Mouse (Mus musculus) lung, postnatal 0 days (tissue): ENCODE measurements around the gene Ankrd65.
A peak's percentile ranks its signal among the peaks of the same experiment; 100 is the strongest.

Experiments
- CTCF ChIP-seq: IDR thresholded peaks from 2 replicates; pipeline ENCODE4 v1.5.1; 2016; ENCODE audit warnings: antibody characterized with exemption, mild to moderate bottlenecking
- EP300 ChIP-seq: IDR thresholded peaks from 2 replicates; pipeline ENCODE4 v1.6.1; 2016; ENCODE audit warnings: antibody characterized with exemption, mild to moderate bottlenecking, control low read depth

- TF ChIP-seq CTCF = peak; percentile 33; the same call in 1 of the 2 replicates
- no peak for TF ChIP-seq EP300
These were observed 12.6 kb downstream of the Ankrd65 start, which contains the start of gene Mrpl20 for GRCm38 (mm10) chr4:155802741-155803339.
